Mouse (Mus musculus) midbrain, postnatal 0 days (tissue): ENCODE measurements around the gene Npc2. TPM values are rescaled to one million over a fixed set of nuclear protein-coding genes. Genes with fewer than 3 reads are reported as not detected.

Source experiments
- ATAC-seq: fragments of 200-750 bp; cut with Nextera tagmentation; 2 replicates; pipeline ENCODE4 v1.8.0; 2017; ENCODE audit warnings: moderate number of reproducible peaks, mild to moderate bottlenecking, moderate TSS enrichment, moderate library complexity; ENCODE audit not compliant: low FRiP score
- DNase-seq: peaks from one replicate; pipeline ENCODE4 v3.0.0-alpha.2; 2015; ENCODE audit warnings: low spot score
- H3K27ac ChIP-seq: fragments of 300-500 bp; sonication (generic); 2 replicates; pipeline ENCODE4 v1.5.1; 2014; ENCODE audit warnings: low read depth, mild to moderate bottlenecking, low read length, mixed read lengths
- H3K27me3 ChIP-seq: fragments of 300-500 bp; sonication (generic); 2 replicates; pipeline ENCODE4 v1.6.1; 2014; ENCODE audit warnings: low read length, control low read depth, mixed read lengths; ENCODE audit not compliant: insufficient read depth
- H3K36me3 ChIP-seq: fragments of 300-500 bp; sonication (generic); 2 replicates; pipeline ENCODE4 v1.6.1; 2014; ENCODE audit warnings: low read length, control low read depth, mixed read lengths; ENCODE audit not compliant: insufficient read depth
- H3K4me1 ChIP-seq: fragments of 300-500 bp; sonication (generic); 2 replicates; pipeline ENCODE4 v1.6.1; 2014; ENCODE audit warnings: mild to moderate bottlenecking, control low read depth, antibody characterized with exemption, low read length, mixed read lengths; ENCODE audit not compliant: insufficient read depth
- H3K4me2 ChIP-seq: fragments of 300-500 bp; sonication (generic); 2 replicates; pipeline ENCODE4 v1.6.1; 2014; ENCODE audit warnings: low read depth, mild to moderate bottlenecking, low read length, mixed read lengths; ENCODE audit not compliant: poor library complexity, severe bottlenecking
- H3K4me3 ChIP-seq: fragments of 300-500 bp; sonication (generic); 2 replicates; pipeline ENCODE4 v1.5.1; 2014; ENCODE audit warnings: low read depth, mild to moderate bottlenecking, low read length, moderate library complexity
- H3K9ac ChIP-seq: fragments of 300-500 bp; sonication (generic); replicated peaks from 2 replicates; pipeline ENCODE4 v1.6.1; 2014; ENCODE audit warnings: mild to moderate bottlenecking, low read length, moderate library complexity, mixed read lengths; ENCODE audit not compliant: poor library complexity, severe bottlenecking
- H3K9me3 ChIP-seq: fragments of 300-500 bp; sonication (generic); 2 replicates; pipeline ENCODE4 v1.6.1; 2016; ENCODE audit warnings: low read length, control low read depth
- CTCF ChIP-seq: IDR thresholded peaks from 2 replicates; pipeline ENCODE4 v1.5.1; 2016; ENCODE audit warnings: antibody characterized with exemption, mild to moderate bottlenecking
- WGBS: fragments of 180-500 bp; shearing (Covaris S2); extraction: QIAGEN DNeasy Blood & Tissue Kit; methylation state at CpG from one replicate; pipeline ENCODE4 v1.1.7; 2014; 5-methylcytosine and 5-hydroxymethylcytosine counted together
- polyA plus RNA-seq: library from polyadenylated mRNA; unstranded; fragments of >200 nt; fragmentation: Nextera tagmentation; extraction: Ambion mirVana; gene quantifications from 2 replicates; pipeline ENCODE4 v1.2.1, GENCODE M21; 2015
- total RNA-seq: library from RNA; depleted of rRNA; stranded (reverse); fragments of >200 nt; gene quantifications from 2 replicates; pipeline ENCODE4 v1.2.3, GENCODE M21; 2014; rRNA removed

Npc2 gene
- total and polyA plus RNA-seq, 2 experiments from 2014 or later = 42.5 to 43.9 TPM

DNA sequence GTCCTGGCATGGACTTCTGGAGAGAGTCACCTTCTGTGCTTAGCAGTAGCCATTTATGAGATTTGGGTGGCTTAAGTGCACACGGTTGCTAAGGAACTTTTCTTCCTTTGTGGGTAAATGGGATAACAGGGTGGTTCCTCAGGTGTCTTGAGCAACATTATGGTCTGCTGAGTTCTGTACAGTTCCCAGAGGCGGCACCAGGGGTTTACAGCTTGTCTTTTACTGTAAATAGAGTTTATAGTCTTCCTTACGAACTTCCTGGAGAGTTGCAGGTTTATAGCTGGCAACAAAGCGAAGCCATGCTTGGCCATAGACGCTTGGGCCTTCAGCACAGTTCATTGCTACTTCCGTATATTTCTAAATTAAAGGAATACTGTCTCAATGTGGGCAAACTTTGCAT is 58.4 kb downstream of the Npc2 start:
- Histone ChIP-seq H3K9ac (no peak overlapping the region), H3K4me1 (no peaks in the 10 kb centered on the region), H3K9me3 (no peaks in the 10 kb centered on the region), H3K4me2 (no peak overlapping the region), H3K27me3 (no peaks in the 10 kb centered on the region), H3K27ac (no peak overlapping the region), H3K36me3 (no peaks in the 10 kb centered on the region), H3K4me3 (no peak overlapping the region)
- 84% methylated on average over 6 of the region's 6 CpGs for WGBS
- TF ChIP-seq CTCF = no peak
- no peak for ATAC-seq
- DNase-seq = no peak

DNA sequence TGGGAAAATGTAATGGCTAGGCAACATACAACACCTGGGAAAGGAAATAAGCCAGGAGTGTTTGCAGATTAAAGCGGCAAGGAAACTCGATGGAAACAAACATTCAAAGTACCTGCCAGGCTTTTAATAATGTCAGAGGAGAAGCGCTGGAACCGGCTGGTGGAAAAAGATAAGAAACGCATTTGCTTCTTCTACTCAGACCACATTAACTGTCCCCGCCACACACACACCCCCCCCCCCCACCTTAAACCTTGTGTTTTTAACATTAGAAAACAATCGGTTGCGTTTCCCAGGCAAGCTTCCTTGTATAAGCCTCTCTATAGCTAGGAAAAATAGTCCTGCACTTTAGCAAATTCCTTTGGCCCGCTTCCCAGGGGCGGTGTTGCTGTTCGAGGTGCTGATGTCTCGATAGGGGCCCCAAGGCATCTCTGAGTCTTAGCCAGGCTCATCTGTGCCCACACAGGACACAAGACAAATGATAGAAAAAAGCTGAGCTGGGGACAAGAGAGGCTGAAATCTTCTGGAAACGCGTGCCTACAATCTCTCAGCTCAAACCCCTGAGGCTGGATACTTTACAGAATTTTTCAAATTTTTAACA is 63.0 kb downstream of the Npc2 start:
- Histone ChIP-seq H3K27ac (no peak overlapping the region), H3K4me1 (no peaks in the 10 kb centered on the region), H3K4me3 (no peak overlapping the region), H3K27me3 (no peaks in the 10 kb centered on the region), H3K9ac (no peak overlapping the region), H3K4me2 (no peak overlapping the region), H3K9me3 (no peaks in the 10 kb centered on the region), H3K36me3 (no peaks in the 10 kb centered on the region)
- ATAC-seq = no peak
- no peak for TF ChIP-seq CTCF
- WGBS = 30% methylated on average over 14 of the region's 14 CpGs
- no peak for DNase-seq

DNA sequence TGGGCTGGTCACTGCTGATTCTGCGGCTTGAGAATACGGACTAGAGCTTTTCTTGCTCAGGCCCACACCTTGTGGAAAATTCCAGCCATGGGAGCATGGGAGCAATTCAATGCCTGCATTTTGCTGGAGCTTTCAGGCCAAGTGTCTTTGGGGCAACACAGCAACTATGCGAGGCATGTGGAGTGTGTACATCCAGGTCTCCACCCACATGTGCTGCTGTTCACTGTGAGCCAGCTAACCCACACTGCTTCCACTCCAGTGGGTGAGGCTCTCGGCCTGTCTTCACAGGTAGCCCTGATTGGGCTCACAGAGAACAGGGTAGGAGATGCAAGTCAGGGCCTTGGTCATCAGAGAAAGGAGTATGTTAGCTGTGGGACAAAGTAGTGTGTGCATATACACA is 65.1 kb downstream of the Npc2 start:
- no peak for TF ChIP-seq CTCF
- WGBS = 87% methylated on average over 4 of the region's 4 CpGs
- Histone ChIP-seq H3K4me1 (no peaks in the 10 kb centered on the region), H3K27me3 (no peaks in the 10 kb centered on the region), H3K27ac (no peak overlapping the region), H3K9ac (no peak overlapping the region), H3K4me2 (no peak overlapping the region), H3K36me3 (no peaks in the 10 kb centered on the region), H3K4me3 (no peak overlapping the region), H3K9me3 (no peaks in the 10 kb centered on the region)
- ATAC-seq (no peak), DNase-seq (no peak)

DNA sequence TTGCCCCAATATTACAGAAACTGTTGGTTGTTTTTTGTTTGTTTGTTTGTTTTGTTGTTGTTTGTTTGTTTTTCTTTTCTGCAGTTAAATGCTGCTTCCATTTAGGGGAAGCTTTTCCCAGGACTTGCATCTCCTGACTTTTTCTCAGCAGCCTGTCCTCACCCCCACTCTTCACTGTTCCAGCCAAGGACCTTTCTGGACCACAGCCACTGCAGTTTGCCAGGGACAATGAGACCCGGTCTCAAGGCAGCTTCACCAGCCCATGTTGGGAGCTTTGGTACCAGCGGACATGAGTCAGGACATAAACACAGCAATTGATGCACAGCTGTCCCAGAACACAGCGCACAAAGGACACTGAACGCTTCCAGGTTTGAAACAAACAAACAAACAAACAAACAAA is 66.1 kb downstream of the Npc2 start:
- no peak for TF ChIP-seq CTCF
- no peaks in the 10 kb centered on the region for H3K27me3 ChIP-seq
- H3K27ac ChIP-seq = no peak overlapping the region
- H3K9me3 ChIP-seq = no peaks in the 10 kb centered on the region
- no peak overlapping the region for H3K4me2 ChIP-seq
- H3K4me3 ChIP-seq = no peak overlapping the region
- no peak for DNase-seq
- H3K36me3 ChIP-seq = no peaks in the 10 kb centered on the region
- no peaks in the 10 kb centered on the region for H3K4me1 ChIP-seq
- H3K9ac ChIP-seq = no peak overlapping the region
- WGBS = 76% methylated on average over 4 of the region's 4 CpGs
- no peak for ATAC-seq

Other genes starting within 250 kb of the Npc2 start
- 1.8 and 3.0 TPM in 2 replicates for gene Vsx2, start 203.4 kb downstream of the Npc2 start, total RNA-seq
- gene Vsx2, start 203.4 kb downstream of the Npc2 start, polyA plus RNA-seq = 0.83 and 1.2 TPM in 2 replicates
- 6.8 and 10.0 TPM in 2 replicates for gene Abcd4, start 155.7 kb downstream of the Npc2 start, total RNA-seq
- gene Abcd4, start 155.7 kb downstream of the Npc2 start, polyA plus RNA-seq = 9.0 and 10.4 TPM in 2 replicates
- not detected in 2 replicates for gene Vrtn, start 132.1 kb downstream of the Npc2 start, total RNA-seq
- not detected in 2 replicates for gene Vrtn, start 132.1 kb downstream of the Npc2 start, polyA plus RNA-seq
- 29.3 and 32.0 TPM in 2 replicates for gene Syndig1l, start 74.3 kb downstream of the Npc2 start, total RNA-seq
- gene Syndig1l, start 74.3 kb downstream of the Npc2 start, polyA plus RNA-seq = 15.7 and 17.4 TPM in 2 replicates
- gene Isca2, start 99 bp upstream of the Npc2 start, total RNA-seq = 58.8 and 63.7 TPM in 2 replicates
- gene Isca2, start 99 bp upstream of the Npc2 start, polyA plus RNA-seq = 119 and 127 TPM in 2 replicates
- gene Ltbp2, start 103.4 kb upstream of the Npc2 start, total RNA-seq = 0.28 and 4.0 TPM in 2 replicates
- gene Ltbp2, start 103.4 kb upstream of the Npc2 start, polyA plus RNA-seq = 0.10 and 0.14 TPM in 2 replicates
- gene Fcf1, start 197.7 kb upstream of the Npc2 start, total RNA-seq = 17.9 and 28.6 TPM in 2 replicates
- 62.9 and 64.3 TPM in 2 replicates for gene Fcf1, start 197.7 kb upstream of the Npc2 start, polyA plus RNA-seq
- gene Arel1, start 197.7 kb upstream of the Npc2 start, total RNA-seq = 101 and 104 TPM in 2 replicates
- gene Arel1, start 197.7 kb upstream of the Npc2 start, polyA plus RNA-seq = 31.7 and 33.8 TPM in 2 replicates
- gene Ylpm1, start 223.2 kb upstream of the Npc2 start, total RNA-seq = 43.2 and 70.1 TPM in 2 replicates
- 23.0 and 29.2 TPM in 2 replicates for gene Ylpm1, start 223.2 kb upstream of the Npc2 start, polyA plus RNA-seq